ENCODE assay signal across 9 mouse cellular contexts in the genomic region with DNA sequence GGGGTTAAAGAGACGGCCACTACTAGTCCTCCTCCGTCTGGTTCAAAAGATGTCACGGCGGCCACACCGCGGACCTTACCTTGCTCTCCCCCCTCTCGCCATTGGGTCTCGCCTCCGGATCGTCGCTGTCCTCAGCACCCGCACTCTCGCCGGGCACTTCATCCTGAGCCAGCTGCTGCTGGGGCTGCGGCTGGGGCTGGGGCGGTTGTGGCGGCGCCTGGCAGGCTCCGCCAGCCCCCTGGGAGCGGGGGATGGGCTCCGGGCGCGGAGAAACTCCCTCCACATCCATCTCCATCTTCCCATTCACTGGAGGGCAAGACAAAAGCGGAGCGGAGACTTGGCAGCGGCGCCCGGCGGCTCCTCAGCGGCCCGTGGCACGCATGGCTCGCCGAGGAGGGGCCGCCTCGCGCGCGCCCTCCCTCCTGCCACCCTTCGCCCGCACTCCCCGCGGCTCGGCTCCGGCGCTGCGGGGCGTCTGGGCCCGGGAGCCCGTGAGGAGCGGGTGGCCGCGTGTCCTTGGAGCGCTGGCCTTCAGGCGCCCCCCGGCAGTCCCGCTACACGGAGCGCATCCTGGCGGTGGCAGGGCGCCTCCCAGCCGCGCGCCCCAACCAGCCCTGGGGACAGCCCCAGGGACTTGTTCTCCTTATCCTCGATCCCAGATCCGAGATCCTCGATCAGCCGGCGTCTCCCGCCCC.
DNase-seq lines count a peak whose midpoint lies in the region; ATAC-seq lines count a peak whose summit lies in the region.
"Had no signal": no experiment of that assay in that cellular context is flagged by ENCODE, and none has a peak within 500 bp of the region (broad histone marks: within the 10 kb centered on the region; RNA-seq: fewer than 3 reads in every experiment).

No protein-coding gene starts in this region.

- H3K9ac ChIP-seq in forebrain, embryonic 13.5 days = peak overlapping the region; percentile 78
- peak overlapping the region; percentile 89 for H3K9ac ChIP-seq in hindbrain, embryonic 14.5 days
- no peak overlapping the region for H3K9ac ChIP-seq in liver, embryonic 12.5 days
- peak overlapping the region; percentile 80 for H3K9ac ChIP-seq in neural tube, embryonic 14.5 days (replicated peaks; ENCODE audit: low read depth, low read length)

- peak overlapping the region; percentile 89 for H3K4me2 ChIP-seq in forebrain, embryonic 13.5 days
- peak overlapping the region; percentile 87 for H3K4me2 ChIP-seq in hindbrain, embryonic 14.5 days (replicated peaks)
- H3K4me2 ChIP-seq in liver, embryonic 12.5 days = peak overlapping the region; percentile 67
- peak overlapping the region; percentile 80 for H3K4me2 ChIP-seq in neural tube, embryonic 14.5 days (ENCODE audit: low read depth, low read length)

- no peak for DNase-seq in heart, embryonic 10.5 days (ENCODE audit: low spot score)
- DNase-seq in heart, adult 8-10 months (ENCODE audit: low spot score) = no peak
- peak; percentile 24 for DNase-seq in cerebellum, adult 11 months
- peak; percentile 61 for DNase-seq in hindbrain, embryonic 14.5 days (ENCODE audit: low spot score)
- no peak for DNase-seq in adipocyte (ENCODE audit: low spot score)

- ATAC-seq in forebrain, embryonic 13.5 days = peak; percentile 84
- ATAC-seq in hindbrain, embryonic 14.5 days (ENCODE audit: low FRiP score) = peak; percentile 78
- no peak; the same call in 1 of the 2 replicates for ATAC-seq in liver, embryonic 12.5 days
- peak; percentile 88 for ATAC-seq in neural tube, embryonic 14.5 days (ENCODE audit: low read depth)

- WGBS in heart, embryonic 10.5 days = 1% methylated on average over 70 of the region's 70 CpGs
- under 1% methylated on average over 64 of the region's 70 CpGs for WGBS in forebrain, embryonic 13.5 days
- WGBS in hindbrain, embryonic 14.5 days = under 1% methylated on average over 64 of the region's 70 CpGs
- 3% methylated on average over 70 of the region's 70 CpGs for WGBS in liver, embryonic 12.5 days (ENCODE audit: insufficient replicate concordance)
- under 1% methylated on average over 68 of the region's 70 CpGs for WGBS in neural tube, embryonic 14.5 days

- H3K36me3 ChIP-seq in heart, embryonic 10.5 days = no peaks in the 10 kb centered on the region
- no peaks in the 10 kb centered on the region for H3K36me3 ChIP-seq in forebrain, embryonic 13.5 days (ENCODE audit: poor library complexity, severe bottlenecking)
- no peaks in the 10 kb centered on the region for H3K36me3 ChIP-seq in hindbrain, embryonic 14.5 days (replicated peaks; ENCODE audit: control insufficient read depth, insufficient read depth)
- no peaks in the 10 kb centered on the region for H3K36me3 ChIP-seq in liver, embryonic 12.5 days
- H3K36me3 ChIP-seq in neural tube, embryonic 14.5 days (ENCODE audit: control insufficient read depth, insufficient read depth, low read length) = no peaks in the 10 kb centered on the region

- H3K27me3 ChIP-seq in heart, embryonic 10.5 days (ENCODE audit: insufficient read depth, poor library complexity, severe bottlenecking) = peaks cover 51% of the 10 kb centered on the region
- H3K27me3 ChIP-seq in forebrain, embryonic 13.5 days = peaks cover 16% of the 10 kb centered on the region
- H3K27me3 ChIP-seq in hindbrain, embryonic 14.5 days (ENCODE audit: control insufficient read depth, insufficient read depth, low read length) = no peaks in the 10 kb centered on the region; the same call in 1 of the 2 replicates
- H3K27me3 ChIP-seq in liver, embryonic 12.5 days (replicated peaks) = peaks cover 58% of the 10 kb centered on the region
- no peaks in the 10 kb centered on the region for H3K27me3 ChIP-seq in neural tube, embryonic 14.5 days (ENCODE audit: control insufficient read depth, insufficient read depth, low read length)
- H3K27me3 ChIP-seq: CH12.LX had no signal

- peaks cover 17% of the 10 kb centered on the region for H3K4me1 ChIP-seq in heart, embryonic 10.5 days
- peaks cover 27% of the 10 kb centered on the region for H3K4me1 ChIP-seq in forebrain, embryonic 13.5 days
- peaks cover 39% of the 10 kb centered on the region for H3K4me1 ChIP-seq in hindbrain, embryonic 14.5 days (replicated peaks; ENCODE audit: control insufficient read depth, insufficient read depth, low read length)
- H3K4me1 ChIP-seq in liver, embryonic 12.5 days = no peaks in the 10 kb centered on the region
- H3K4me1 ChIP-seq in neural tube, embryonic 14.5 days (ENCODE audit: control insufficient read depth, insufficient read depth, low read length) = peaks cover 17% of the 10 kb centered on the region

- peak overlapping the region; percentile 56; the same call in 1 of the 2 replicates for H3K27ac ChIP-seq in heart, embryonic 10.5 days
- peak overlapping the region; percentile 53 for H3K27ac ChIP-seq in forebrain, embryonic 13.5 days
- peak overlapping the region; percentile 85 for H3K27ac ChIP-seq in hindbrain, embryonic 14.5 days
- H3K27ac ChIP-seq in liver, embryonic 12.5 days = no peak overlapping the region
- peak overlapping the region; percentile 87 for H3K27ac ChIP-seq in neural tube, embryonic 14.5 days (ENCODE audit: low read depth, low read length)

- peak overlapping the region; percentile 75 for H3K4me3 ChIP-seq in heart, embryonic 10.5 days
- H3K4me3 ChIP-seq in forebrain, embryonic 13.5 days = peak overlapping the region; percentile 65
- H3K4me3 ChIP-seq in hindbrain, embryonic 14.5 days (replicated peaks; ENCODE audit: low read length) = peak overlapping the region; percentile 77
- peak overlapping the region; percentile 41 for H3K4me3 ChIP-seq in liver, embryonic 12.5 days
- H3K4me3 ChIP-seq in neural tube, embryonic 14.5 days (ENCODE audit: low read depth, low read length) = peak overlapping the region; percentile 72

- H3K9me3 ChIP-seq in heart, embryonic 10.5 days = no peaks in the 10 kb centered on the region
- no peaks in the 10 kb centered on the region for H3K9me3 ChIP-seq in forebrain, embryonic 13.5 days (replicated peaks)
- H3K9me3 ChIP-seq in hindbrain, embryonic 14.5 days (ENCODE audit: control insufficient read depth, low read length) = no peaks in the 10 kb centered on the region
- no peaks in the 10 kb centered on the region for H3K9me3 ChIP-seq in liver, embryonic 12.5 days (replicated peaks)
- no peaks in the 10 kb centered on the region for H3K9me3 ChIP-seq in neural tube, embryonic 14.5 days (ENCODE audit: control insufficient read depth, low read length)

Comparison
In these comparisons a context has a peak if more than half of its experiments do, and no peak if none do; other contexts are left out.
1. DNase-seq: peak in cerebellum, adult 11 months (single experiment) and hindbrain, embryonic 14.5 days (single experiment); none in heart, embryonic 10.5 days (single experiment), heart, adult 8-10 months (single experiment) and adipocyte (single experiment).
2. Peak in every context shown above with its lines, with median percentiles within 50 percentile points of each other: H3K4me3 ChIP-seq and H3K4me2 ChIP-seq.